Mouse (Mus musculus) induced T-regulatory cell, adult 2 months (primary cell): Measurements from ENCODE around the gene Nfs1.

Experiments
- DNase-seq: peaks from one replicate; pipeline ENCODE4 v3.0.0-alpha.2; 2012; ENCODE audit warnings: low read depth

The Nfs1 gene

GRCm38 (mm10) chr2:156143953-156144724, at the start of gene Nfs1, which contains the start of gene Romo1:
Nfs1 (minus strand) TSS chr2:156144186.
Romo1 (plus strand) TSS chr2:156144039.
- peak; percentile 95 for DNase-seq

- no peak for DNase-seq
Observed at GRCm38 (mm10) chr2:156193066-156193862, 49.3 kb upstream of the Nfs1 start.

GRCm38 (mm10) chr2:156192068-156192467, 48.1 kb upstream of the Nfs1 start:
- DNase-seq = no peak

- no peak for DNase-seq
Observed at GRCm38 (mm10) chr2:156191540-156191939, 47.6 kb upstream of the Nfs1 start.

GRCm38 (mm10) chr2:156190004-156190896, 46.3 kb upstream of the Nfs1 start:
- DNase-seq = peak; percentile 90

- peak; percentile 43 for DNase-seq
Observed at GRCm38 (mm10) chr2:156189241-156189640, 45.3 kb upstream of the Nfs1 start.

- no peak for DNase-seq
Observed at GRCm38 (mm10) chr2:156181592-156181991, 37.6 kb upstream of the Nfs1 start.

- DNase-seq = no peak
Observed at GRCm38 (mm10) chr2:156180824-156181590, 37.0 kb upstream of the Nfs1 start.

GRCm38 (mm10) chr2:156180094-156180821, 36.3 kb upstream of the Nfs1 start, which contains the start of gene Rbm39:
Rbm39 (minus strand) TSS chr2:156180238.
- DNase-seq = peak; percentile 100

GRCm38 (mm10) chr2:156179796-156180093, 35.8 kb upstream of the Nfs1 start:
- no peak for DNase-seq

GRCm38 (mm10) chr2:156179046-156179795, 35.2 kb upstream of the Nfs1 start:
- DNase-seq = peak; percentile 94

- DNase-seq = peak; percentile 50
Observed at GRCm38 (mm10) chr2:156177651-156178050, 33.7 kb upstream of the Nfs1 start.

GRCm38 (mm10) chr2:156177079-156177478, 33.1 kb upstream of the Nfs1 start:
- DNase-seq = peak; percentile 66

- DNase-seq = no peak
Observed at GRCm38 (mm10) chr2:156166557-156166956, 22.6 kb upstream of the Nfs1 start.

- no peak for DNase-seq
Observed at GRCm38 (mm10) chr2:156165478-156165877, 21.5 kb upstream of the Nfs1 start.

GRCm38 (mm10) chr2:156151538-156151937, 7.6 kb upstream of the Nfs1 start:
- DNase-seq = peak; percentile 30

- DNase-seq = peak; percentile 35
Observed at GRCm38 (mm10) chr2:156147316-156147915, 3.4 kb upstream of the Nfs1 start.

- DNase-seq = peak; percentile 38
Observed at GRCm38 (mm10) chr2:156146272-156146989, 2.4 kb upstream of the Nfs1 start.
